Mouse (Mus musculus) fat pad, adult 2 months (tissue): ENCODE measurements around the gene Exosc9.

Experiments used
- DNase-seq: peaks from one replicate; pipeline ENCODE4 v3.0.0-alpha.2; 2011; ENCODE audit warnings: low read depth, low spot score; ENCODE audit errors: extremely low read depth

The Exosc9 gene

DNA sequence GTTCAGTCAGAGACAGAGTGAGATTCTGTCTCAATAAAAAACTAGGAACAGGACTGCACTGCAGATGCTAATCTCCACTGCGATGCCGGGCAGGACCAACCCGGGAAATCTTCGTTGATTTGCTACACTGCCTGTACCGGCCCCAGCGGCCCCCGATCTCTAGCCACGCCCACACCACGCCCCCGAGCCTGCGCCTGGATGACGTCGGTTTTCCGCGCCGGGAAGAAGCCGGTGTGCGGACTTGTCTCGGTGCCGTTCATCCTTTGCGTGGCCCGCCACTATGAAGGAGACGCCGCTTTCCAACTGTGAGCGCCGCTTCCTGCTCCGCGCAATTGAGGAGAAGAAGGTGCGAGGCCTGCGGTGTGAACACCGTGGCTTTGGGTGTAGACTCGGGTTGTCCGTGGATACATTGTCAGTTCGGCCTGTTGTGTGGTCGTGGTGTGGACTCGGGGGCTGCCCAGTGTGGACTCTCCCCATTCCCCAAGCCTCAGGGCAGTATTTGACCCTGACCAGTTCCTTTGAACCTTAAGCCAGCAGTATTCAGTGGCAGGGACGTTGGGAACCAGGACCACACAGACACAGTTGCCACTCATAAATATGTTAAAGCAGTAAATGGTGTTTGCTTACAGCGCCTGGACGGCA, at the start of gene Exosc9:
Gene Exosc9, plus strand, starts transcription at position 201 of the 642 bp plus-strand sequence.
- DNase-seq, result no peak

DNA sequence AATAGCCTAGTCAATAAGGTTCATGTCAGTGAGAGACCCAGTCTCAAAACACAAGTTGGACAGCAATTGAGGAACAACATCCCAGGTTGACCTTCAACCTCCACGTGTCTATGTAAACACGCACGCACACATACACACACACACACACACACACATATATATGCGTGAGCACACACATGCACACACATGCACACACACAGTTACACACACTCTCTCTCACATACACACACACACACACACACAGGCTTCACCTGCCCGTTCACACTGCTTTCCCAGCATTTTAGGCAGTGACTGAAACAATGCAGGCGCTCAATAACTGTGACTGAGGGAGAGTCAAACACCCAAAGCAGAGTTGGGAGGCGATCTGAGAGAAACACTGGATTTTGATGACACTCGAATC, 47.1 kb upstream of the Exosc9 start:
- DNase-seq, result no peak

DNA sequence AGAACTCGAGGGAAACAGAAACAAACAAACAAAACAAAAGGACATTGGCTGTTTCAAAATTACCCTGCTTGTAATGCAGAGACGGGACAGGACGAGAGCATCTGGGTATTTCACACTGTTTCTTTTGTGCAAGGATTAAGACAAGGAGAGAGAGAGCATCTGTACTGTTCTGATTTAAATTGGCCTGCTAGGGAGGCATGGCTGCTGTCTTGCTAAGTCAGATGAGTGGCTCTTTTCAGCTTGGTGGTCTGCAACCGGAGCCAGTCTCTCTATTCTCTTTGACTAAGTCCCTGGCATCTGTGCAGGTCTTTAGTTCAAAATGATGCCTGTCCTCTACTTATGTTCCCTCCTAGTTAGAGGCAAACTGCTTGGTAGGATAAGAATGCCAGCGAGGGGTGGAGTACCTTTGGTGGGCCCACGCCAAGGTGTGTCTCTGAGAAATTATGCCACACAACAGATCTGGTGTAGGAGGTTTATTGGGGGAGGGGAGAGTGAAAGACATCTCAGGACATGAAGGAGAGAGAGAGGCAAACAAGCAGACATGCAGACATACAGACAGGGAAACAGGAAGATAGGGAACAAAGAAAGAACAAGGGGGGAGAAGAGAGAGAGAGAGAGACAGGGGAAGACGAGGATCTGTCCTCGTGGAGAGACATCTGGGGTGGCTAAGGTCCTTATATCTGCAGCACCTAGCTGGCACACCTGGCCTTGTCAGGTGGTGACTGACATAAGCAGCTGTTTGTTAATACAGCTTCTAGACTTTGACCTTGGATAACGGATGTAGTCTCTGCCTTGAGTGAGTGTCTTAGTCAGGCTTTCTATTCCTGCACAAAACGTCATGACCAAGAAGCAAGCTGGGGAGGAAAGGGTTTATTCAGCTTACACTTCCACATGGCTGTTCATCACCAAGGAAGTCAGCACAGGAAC, 46.3 kb upstream of the Exosc9 start:
- no peak for DNase-seq

DNA sequence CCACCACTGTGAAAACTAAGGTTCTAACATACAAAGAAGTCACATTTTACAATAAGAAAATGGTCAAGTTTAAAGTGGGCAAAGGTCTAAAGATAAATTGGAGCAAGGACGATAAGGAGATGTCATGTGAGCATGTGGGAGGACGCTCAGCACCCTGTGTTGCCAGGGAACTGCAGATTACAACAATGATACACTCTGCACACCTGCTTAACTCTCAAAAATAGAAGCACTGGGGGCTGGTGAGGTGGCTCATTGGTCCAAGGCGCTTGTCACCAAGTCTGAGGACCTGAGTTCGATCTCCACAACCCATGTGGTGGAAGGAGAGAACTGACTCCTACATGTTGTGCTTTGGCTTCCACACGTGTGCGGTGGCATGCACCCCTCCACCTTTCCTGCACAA, 40.9 kb upstream of the Exosc9 start:
- DNase-seq, result no peak

DNA sequence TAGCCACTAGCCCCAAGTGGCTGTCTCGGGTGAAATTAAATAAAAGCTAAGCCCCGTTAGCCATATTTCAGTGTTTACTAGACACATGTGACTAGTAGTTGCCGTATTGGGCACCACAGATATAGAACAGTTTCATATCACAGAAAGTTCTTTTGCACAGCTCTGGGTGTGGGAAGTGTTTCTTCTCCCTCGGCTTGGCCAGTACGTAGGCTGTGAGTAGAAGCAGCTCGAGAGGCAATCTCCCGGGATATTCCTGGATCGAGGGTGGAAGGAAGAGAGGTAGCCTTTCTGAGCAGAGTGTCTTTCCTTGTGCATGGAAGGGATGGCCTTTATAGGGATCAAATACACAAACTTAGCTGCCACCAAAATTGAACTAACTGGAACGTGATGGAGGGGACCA, 36.2 kb upstream of the Exosc9 start:
- no peak for DNase-seq

DNA sequence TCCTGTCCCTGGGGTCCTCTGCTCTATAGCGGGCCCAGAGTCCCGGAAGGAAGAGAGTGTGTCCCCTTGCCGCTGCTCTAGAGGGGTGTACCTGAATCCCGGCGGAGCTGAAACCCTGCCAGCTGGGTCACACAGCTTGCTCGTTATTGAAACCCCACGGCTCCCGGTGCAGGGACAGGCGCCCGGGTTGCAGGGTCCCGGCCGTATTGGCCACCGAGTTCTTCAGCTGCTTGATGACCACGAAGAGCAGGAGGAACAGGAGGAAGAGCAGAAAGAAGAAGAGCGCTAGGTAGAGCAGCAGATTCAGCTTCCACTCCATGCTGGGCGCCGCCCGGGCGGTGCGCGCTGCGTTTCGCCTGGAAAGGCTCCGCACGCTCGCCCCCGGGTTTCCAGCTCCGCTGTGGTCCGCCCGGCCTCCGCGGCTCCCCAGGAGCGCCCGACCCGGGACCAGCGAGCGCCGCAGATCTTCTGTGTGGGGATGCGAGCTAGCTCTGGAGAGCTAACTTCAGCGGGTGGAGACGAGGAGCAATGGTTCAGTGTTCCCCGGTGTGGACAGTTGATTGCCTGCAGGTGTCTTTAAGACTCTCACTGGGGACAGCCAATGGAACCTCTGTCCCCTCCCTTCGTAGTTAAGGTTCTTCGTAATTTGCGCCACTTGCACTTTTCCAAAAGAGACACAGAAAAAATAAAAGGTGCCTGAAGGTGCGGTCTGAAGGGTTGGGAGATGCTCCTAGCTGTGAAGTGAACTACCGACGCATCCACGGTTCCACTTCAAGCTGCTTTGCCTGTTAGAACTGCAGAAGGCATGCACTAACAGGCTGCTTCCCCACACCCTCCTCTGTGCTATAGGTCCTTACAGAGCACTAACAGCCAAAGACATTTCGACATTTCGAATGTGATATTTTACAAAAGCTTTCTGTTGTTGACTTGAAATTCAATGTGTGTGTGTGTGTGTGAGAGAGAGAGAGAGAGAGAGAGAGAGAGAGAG, 31.0 kb upstream of the Exosc9 start, which contains the start of gene Gm11549:
Gene Gm11549, minus strand, starts transcription at position 741 of the 988 bp plus-strand sequence.
- no peak for DNase-seq

DNA sequence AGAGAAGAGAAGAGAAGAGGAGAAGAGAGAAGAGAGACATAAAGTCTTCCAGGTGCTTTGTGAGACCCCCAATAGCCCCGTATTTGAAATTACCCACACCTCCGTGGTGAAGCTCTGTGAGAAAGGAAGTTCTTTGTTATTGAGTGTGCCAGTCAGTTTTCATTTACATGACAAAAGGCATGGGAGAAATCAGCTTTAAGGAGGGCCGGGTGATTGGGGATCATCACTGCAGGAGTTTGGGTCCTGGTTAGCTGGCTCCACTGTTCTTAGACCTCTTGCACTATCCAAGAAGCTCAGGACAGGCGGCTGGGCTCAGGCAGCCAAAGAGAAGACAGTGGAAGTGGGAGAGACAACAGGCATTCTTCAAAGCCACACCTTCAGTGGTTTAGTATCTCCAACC, 30.3 kb upstream of the Exosc9 start:
- no peak for DNase-seq

DNA sequence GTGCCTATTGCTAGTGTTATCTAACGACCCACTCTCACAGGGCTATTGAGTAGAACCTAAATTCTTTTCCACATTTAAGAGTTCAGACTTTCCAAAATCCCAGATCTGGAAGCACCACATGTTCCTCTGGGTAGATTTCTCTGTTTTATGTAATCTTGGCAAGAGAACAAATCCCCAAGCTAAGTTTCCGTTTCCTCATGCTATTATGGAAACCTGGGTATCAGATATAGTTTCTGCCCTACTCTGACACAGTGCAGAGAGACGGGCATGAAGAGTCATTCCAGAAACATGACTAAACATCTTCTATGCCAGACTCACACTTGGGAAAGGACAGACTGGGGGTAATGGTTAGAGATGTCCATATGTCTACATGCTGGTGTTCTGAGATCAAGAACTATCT, 27.9 kb upstream of the Exosc9 start:
- no peak for DNase-seq

DNA sequence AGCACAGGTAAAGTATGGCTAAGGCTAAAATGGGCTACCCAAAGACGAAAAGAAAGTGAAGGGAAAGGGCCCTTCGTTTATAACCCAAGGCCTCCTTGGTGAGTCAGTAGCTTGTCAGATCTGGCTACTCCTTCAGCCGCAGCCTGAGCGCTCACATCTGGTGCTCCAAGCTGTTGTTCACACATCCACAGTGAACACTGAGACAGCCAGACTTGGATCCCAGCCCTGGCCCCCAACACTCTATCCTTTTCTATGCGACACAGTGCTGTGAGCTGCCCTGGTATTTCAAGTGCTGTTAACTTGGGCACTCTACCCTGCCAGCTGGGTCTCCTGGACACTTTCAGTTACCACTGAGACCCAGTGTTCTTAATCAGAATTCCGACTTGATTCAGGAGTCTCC, 22.1 kb upstream of the Exosc9 start:
- no peak for DNase-seq

DNA sequence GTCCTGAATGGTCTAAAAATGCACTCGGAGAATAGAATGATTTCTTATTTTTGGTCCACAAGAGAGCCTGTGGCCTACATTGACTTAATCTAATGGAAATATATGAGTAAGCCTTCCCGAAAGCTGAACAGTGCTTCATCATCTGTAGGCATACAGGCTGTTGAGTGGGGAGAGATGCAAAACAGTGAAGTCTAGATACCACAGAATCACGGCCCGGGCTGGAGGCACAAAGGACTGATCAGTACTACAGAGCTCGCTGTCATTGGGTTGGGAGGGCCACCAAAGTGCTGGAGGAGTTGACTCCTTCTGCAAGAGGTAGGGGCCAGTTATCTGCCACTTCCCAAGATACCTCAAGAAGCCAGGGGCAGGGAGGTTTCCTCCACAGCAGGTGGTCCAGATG, 21.6 kb upstream of the Exosc9 start:
- no peak for DNase-seq

DNA sequence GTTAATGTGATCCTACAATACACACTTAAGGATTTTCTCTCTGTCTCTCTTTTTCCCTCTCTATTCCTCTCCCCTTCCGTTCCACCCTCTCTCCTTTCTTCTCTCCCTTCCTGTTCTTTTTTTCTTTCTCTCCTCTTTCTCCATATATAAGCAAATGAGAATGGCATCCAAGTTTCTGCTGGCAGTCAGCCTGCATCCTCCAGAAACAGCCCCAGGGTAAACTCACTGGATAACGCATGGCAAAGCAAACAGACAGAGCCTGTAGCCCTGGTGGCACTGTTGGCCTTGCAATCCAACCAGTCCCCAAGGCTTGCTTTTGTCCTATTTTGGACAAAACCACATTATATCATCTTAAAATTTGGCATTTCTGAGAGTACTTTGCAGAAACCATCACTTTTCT, 21.2 kb upstream of the Exosc9 start:
- no peak for DNase-seq

DNA sequence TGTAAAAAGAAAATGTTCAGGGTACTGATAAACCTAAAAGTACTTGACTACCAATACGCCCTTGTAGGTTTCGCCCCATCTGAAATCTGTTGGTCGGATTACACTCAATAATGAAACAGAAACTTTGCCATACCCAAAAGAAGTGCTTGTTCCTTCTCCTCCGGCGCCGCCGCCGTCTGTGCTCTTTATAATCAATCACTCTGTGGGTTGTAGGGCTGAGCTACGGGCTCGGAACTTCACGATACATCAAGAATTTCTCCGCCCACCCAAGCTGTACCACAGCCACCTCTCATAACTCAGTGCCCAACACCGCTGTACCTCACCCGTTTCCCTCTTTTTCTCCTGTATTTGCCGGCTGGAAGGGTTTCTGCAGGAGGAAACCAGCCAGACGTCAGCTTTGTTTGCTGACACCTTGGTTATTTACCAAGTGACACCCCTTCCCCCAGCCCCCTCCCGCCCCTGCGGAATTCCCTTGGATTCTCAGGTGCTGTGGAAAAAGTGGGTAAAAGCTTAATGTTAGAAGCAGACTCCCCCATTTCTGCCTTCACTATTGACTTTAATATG, 20.3 kb upstream of the Exosc9 start:
- no peak for DNase-seq

DNA sequence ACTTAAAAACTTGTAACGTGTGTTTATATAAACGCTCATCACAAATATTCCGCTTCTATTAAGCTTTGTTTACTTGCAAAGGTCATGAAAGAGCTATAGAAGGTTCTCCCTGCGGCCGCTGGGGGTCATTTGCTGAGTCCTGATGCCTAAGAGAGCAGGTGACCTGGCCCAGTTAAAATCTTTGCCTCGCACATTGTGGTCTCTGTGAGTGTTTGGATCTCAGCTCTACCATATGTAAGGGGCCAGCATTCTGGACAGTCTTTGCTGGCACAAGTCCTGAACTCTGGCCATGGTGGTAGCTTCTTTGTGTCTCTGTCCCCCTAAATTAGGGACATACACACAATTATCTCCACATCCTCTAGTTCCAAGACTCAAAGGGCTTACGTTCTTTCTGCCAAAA, 19.7 kb upstream of the Exosc9 start:
- no peak for DNase-seq

DNA sequence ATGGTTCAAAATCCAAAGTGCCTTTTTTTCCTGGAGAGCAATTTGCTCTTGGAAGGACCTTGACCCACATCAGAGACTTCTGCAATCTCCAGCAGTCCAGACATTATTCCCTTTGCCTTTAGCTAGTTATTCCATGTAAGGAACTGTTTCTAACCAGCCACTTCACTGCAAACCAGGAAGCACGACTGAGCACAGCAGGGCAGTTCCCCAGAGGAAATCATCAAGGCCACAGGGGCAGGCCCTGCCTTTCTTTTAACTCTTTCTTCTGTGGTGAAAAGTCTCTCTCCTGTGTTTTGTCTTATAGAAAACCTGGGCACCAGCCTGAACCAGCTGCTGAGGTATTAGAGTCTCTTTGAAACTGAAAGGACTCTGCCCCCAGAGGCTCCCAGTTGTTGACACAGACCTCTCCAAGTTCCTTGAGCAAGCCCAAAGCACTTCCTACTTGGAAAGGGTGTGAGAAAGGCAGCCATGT, 19.2 kb upstream of the Exosc9 start:
- DNase-seq, result no peak

DNA sequence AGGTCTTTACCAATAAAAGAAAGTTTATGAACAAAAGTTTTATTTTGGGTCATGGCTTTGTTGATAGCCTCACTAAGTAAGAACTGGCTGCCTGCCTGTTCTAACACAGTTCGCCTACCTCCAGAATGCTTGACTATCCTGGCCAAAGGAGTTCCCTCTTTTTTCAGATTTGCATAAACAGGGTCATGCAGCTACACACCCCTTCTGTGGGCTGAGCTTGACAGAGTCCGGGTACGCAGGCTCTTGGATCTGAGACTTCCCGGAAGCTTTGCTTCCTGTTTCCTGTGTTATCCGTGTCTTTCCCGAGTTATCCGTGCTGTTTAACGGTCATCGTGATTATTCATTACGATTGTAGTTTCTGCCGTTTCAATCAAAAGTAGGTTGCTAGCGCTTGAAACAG, 16.4 kb upstream of the Exosc9 start:
- no peak for DNase-seq

DNA sequence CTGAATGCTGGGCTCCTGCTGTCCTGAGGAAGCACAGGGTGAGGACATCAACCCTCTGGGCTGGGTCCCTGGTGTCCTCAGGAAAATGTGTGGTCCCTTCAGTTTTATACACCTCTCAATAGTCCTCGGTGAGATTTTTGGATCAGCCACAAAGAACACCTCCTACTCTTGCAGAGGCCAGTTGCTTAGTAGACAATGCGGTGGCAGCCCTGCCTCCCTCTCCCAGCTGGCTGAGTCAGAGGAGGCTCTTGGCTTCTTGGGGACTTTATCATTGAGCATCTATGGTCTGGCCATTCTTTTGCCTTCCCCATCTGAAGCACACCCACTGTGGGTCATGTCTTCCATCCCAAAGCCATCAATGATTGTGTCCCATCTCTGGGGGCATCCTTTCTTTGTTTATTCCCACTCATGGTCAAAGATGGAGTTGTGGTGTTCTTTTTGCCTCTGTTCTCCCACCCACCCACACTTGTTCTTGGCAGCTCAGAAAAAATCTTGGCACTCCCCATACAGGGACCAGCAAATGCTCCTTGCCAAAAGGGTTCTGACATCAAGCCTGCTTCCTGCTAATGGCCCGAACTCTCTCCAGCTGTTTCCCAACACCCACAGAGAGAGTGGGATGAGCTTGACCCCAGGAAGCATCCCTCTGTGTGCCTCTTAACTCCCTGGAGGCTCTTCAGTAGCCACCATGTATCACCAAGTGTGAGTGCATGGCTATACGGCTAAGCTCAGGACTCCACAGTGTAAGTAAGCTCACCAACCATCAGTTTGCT, 14.5 kb upstream of the Exosc9 start:
- DNase-seq, result no peak

DNA sequence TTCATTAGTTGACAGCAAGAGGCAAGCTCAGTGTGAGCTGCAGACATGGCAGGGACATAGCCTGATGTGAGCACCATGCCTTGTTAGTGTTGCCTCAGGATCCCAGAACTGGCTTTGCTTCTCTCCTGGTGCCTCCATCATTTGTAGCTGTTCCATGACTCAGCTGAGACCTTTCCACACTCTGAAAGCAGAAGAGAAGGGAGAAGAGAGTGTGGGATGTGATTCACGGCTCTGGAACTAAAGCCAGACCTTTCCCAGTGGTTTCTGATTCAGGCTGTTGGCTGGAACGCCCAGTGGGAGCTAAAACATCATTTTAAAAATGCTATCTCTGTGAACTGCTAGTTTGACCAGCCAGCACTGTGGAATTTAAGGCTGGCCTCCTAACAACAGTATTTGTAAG, 11.7 kb upstream of the Exosc9 start:
- DNase-seq, result no peak

DNA sequence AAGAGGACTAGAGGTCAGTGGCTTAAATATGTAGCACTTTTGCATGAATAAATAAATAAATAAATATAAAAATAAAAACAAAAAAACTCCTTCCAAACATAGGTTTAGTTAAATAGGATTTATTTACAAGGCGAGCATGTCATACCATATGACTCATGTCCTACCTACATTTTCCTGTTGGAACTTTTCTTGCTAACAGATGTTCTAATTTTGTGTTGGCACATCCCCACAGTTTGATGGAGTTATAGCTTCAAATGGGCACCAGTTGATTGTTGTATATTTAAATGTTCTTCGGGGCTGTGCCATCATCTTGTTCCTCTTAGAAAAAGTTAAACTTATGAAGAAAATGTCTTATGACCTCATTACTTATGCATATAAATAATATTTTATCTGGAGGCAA, 11.0 kb upstream of the Exosc9 start:
- DNase-seq, result no peak

DNA sequence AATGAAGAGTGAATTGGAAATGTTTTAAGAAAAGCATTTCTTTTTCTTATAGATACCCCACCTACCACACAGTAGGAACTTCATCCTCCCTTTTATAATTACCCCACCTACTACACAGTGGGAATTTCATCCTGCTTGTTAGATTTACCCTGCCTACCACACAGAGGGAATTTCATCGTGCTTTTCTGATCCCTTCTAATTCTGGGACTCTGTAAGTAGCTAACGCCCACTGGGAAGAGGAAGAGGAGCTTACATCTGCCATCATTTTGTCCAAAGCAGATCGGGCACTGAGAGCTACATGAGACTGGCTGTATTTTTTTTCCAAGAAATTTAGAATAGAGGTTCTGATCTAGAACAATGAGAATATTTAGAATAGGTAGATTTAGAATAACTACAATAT, 7.4 kb upstream of the Exosc9 start:
- no peak for DNase-seq

DNA sequence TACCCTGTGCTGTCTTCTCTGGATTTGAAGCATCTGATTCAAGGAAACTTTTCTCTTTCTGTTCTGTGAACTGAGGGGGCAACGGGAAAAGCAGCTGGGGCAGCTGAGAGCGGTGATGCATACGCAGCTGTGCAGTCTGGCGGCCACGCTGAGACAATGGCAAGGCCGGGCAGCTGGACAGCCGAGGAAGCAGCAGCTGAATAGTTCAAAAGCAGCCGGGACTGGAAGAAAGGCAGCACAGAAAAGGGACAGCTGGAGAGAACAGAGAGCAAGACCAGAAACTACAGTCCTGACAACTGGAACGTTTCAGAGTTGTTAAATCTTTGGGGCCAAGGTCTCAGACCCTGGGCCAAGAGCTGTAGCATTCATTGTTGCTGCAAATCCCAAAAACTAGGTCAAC, 1.1 kb upstream of the Exosc9 start:
- DNase-seq, result no peak
